ENCODE assay signal across 8 mouse cellular contexts in genomic region chr10:62450280-62450640, GRCm38 (mm10). TPM values are rescaled to one million over a fixed set of nuclear protein-coding genes. Genes with fewer than 3 reads are reported as not detected.
DNase-seq lines count a peak whose midpoint lies in the region; ATAC-seq lines count a peak whose summit lies in the region.

No protein-coding gene starts in this region.

- H3K4me2 ChIP-seq in kidney, embryonic 14.5 days (replicated peaks; ENCODE audit: low read depth, low read length), result peak overlapping the region; percentile 77
- H3K4me2 ChIP-seq in hindbrain, embryonic 14.5 days (replicated peaks), result peak overlapping the region; percentile 69
- peak overlapping the region; percentile 61 for H3K4me2 ChIP-seq in midbrain, embryonic 11.5 days

- DNase-seq in kidney, adult 18-20 months, result no peak
- no peak for DNase-seq in hindbrain, embryonic 14.5 days (ENCODE audit: low spot score)
- DNase-seq in midbrain, embryonic 11.5 days (ENCODE audit: low spot score, missing footprints), result no peak
- no peak for DNase-seq in frontal cortex, postnatal 36 days (ENCODE audit: low spot score in 2 of 2)
- no peak for DNase-seq in cerebellum, postnatal 4 days (ENCODE audit: low spot score in 2 of 2)
- no peak for DNase-seq in left cerebral cortex, adult 9 months (ENCODE audit: low spot score in 2 of 2)

- H3K9ac ChIP-seq in kidney, embryonic 14.5 days (ENCODE audit: low read depth, low read length), result peak overlapping the region; percentile 96
- peak overlapping the region; percentile 92 for H3K9ac ChIP-seq in hindbrain, embryonic 14.5 days
- peak overlapping the region; percentile 97 for H3K9ac ChIP-seq in midbrain, embryonic 11.5 days (ENCODE audit: low read length)

- no peaks in the 10 kb centered on the region for H3K27me3 ChIP-seq in kidney, embryonic 14.5 days (ENCODE audit: control insufficient read depth, insufficient read depth, low read length)
- H3K27me3 ChIP-seq in hindbrain, embryonic 14.5 days (ENCODE audit: control insufficient read depth, insufficient read depth, low read length), result no peaks in the 10 kb centered on the region
- H3K27me3 ChIP-seq in midbrain, embryonic 11.5 days (ENCODE audit: control insufficient read depth, insufficient read depth, low read length), result no peaks in the 10 kb centered on the region

- H3K27ac ChIP-seq in kidney, embryonic 14.5 days (ENCODE audit: low read depth, low read length), result peak overlapping the region; percentile 79; the same call in 1 of the 2 replicates
- peak overlapping the region; percentile 98 for H3K27ac ChIP-seq in brown adipose tissue, adult 24 weeks (replicated peaks; ENCODE audit: low read depth, low read length)
- H3K27ac ChIP-seq in hindbrain, embryonic 14.5 days, result peak overlapping the region; percentile 87
- no peak overlapping the region for H3K27ac ChIP-seq in midbrain, embryonic 11.5 days (ENCODE audit: low read depth, low read length)

- 44% methylated on average over 18 of the region's 18 CpGs for WGBS in kidney, embryonic 14.5 days
- 41% methylated on average over 18 of the region's 18 CpGs for WGBS in hindbrain, embryonic 14.5 days
- WGBS in midbrain, embryonic 11.5 days, result 36% methylated on average over 18 of the region's 18 CpGs

- peaks cover 26% of the 10 kb centered on the region for H3K36me3 ChIP-seq in kidney, embryonic 14.5 days (ENCODE audit: control insufficient read depth, insufficient read depth, low read length)
- peaks cover 37% of the 10 kb centered on the region for H3K36me3 ChIP-seq in hindbrain, embryonic 14.5 days (replicated peaks; ENCODE audit: control insufficient read depth, insufficient read depth)
- H3K36me3 ChIP-seq in midbrain, embryonic 11.5 days (ENCODE audit: control insufficient read depth, insufficient read depth, low read length), result peaks cover 5% of the 10 kb centered on the region

- ATAC-seq in kidney, embryonic 14.5 days (ENCODE audit: low FRiP score, low TSS enrichment), result peak; percentile 28; the same call in 1 of the 2 replicates
- no peak for ATAC-seq in hindbrain, embryonic 14.5 days (ENCODE audit: low FRiP score)
- no peak; the same call in 1 of the 2 replicates for ATAC-seq in midbrain, embryonic 11.5 days (ENCODE audit: low FRiP score)

- peaks cover 9% of the 10 kb centered on the region for H3K4me1 ChIP-seq in kidney, embryonic 14.5 days (ENCODE audit: control insufficient read depth, insufficient read depth, low read length)
- H3K4me1 ChIP-seq in brown adipose tissue, adult 24 weeks (ENCODE audit: control insufficient read depth, insufficient read depth, insufficient read length, low read length), result peaks cover 3% of the 10 kb centered on the region
- H3K4me1 ChIP-seq in hindbrain, embryonic 14.5 days (replicated peaks; ENCODE audit: control insufficient read depth, insufficient read depth, low read length), result peaks cover 18% of the 10 kb centered on the region
- H3K4me1 ChIP-seq in midbrain, embryonic 11.5 days (ENCODE audit: control insufficient read depth, insufficient read depth, low read length), result peaks cover 10% of the 10 kb centered on the region

- peak overlapping the region; percentile 99 for H3K4me3 ChIP-seq in kidney, embryonic 14.5 days (ENCODE audit: low read length)
- H3K4me3 ChIP-seq in brown adipose tissue, adult 24 weeks (ENCODE audit: insufficient read depth, low read depth, low read length), result peak overlapping the region; percentile 81
- peak overlapping the region; percentile 85 for H3K4me3 ChIP-seq in hindbrain, embryonic 14.5 days (replicated peaks; ENCODE audit: low read length)
- H3K4me3 ChIP-seq in midbrain, embryonic 11.5 days (ENCODE audit: low read depth, low read length), result peak overlapping the region; percentile 99

- no peaks in the 10 kb centered on the region for H3K9me3 ChIP-seq in kidney, embryonic 14.5 days (ENCODE audit: control insufficient read depth, low read length)
- H3K9me3 ChIP-seq in hindbrain, embryonic 14.5 days (ENCODE audit: control insufficient read depth, low read length), result no peaks in the 10 kb centered on the region
- no peaks in the 10 kb centered on the region for H3K9me3 ChIP-seq in midbrain, embryonic 11.5 days (ENCODE audit: control insufficient read depth, low read length)

RNA-seq across cellular contexts. Expression of gene Supv3l1, which starts 0.7 kb away (rescaled TPM):
- 23.3 and 32.6 TPM in 2 replicates for polyA plus RNA-seq in kidney, embryonic 14.5 days (2014; fragmentation: Nextera tagmentation; extraction: Ambion mirVana)
- 46.3 and 62.1 TPM in 2 replicates for polyA plus RNA-seq in brown adipose tissue, adult 24 weeks (2012; ENCODE audit: insufficient read depth, insufficient read length, missing spikeins)
- polyA plus RNA-seq in hindbrain, embryonic 14.5 days (2014; fragmentation: Nextera tagmentation; extraction: Ambion mirVana), result 18.8 and 20.5 TPM in 2 replicates
- 29.1 and 31.6 TPM in 2 replicates for polyA plus RNA-seq in midbrain, embryonic 11.5 days (2014; fragmentation: Nextera tagmentation; extraction: Ambion mirVana)

RNA-seq across cellular contexts. Expression of gene 4930507D05Rik, which starts 1.0 kb away (rescaled TPM):
- 0.79 and 0.83 TPM in 2 replicates for polyA plus RNA-seq in kidney, embryonic 14.5 days (2014; fragmentation: Nextera tagmentation; extraction: Ambion mirVana)
- polyA plus RNA-seq in brown adipose tissue, adult 24 weeks (2012; ENCODE audit: insufficient read depth, insufficient read length, missing spikeins), result not detected in 2 replicates
- polyA plus RNA-seq in hindbrain, embryonic 14.5 days (2014; fragmentation: Nextera tagmentation; extraction: Ambion mirVana), result 1.3 and 1.8 TPM in 2 replicates
- 1.2 and 1.7 TPM in 2 replicates for polyA plus RNA-seq in midbrain, embryonic 11.5 days (2014; fragmentation: Nextera tagmentation; extraction: Ambion mirVana)

RNA-seq across cellular contexts. Expression of gene Hkdc1, which starts 28.0 kb away (rescaled TPM):
- 1.7 TPM in 2 replicates for polyA plus RNA-seq in kidney, embryonic 14.5 days (2014; fragmentation: Nextera tagmentation; extraction: Ambion mirVana)
- not detected in 2 replicates for polyA plus RNA-seq in brown adipose tissue, adult 24 weeks (2012; ENCODE audit: insufficient read depth, insufficient read length, missing spikeins)
- 0.34 and 0.59 TPM in 2 replicates for polyA plus RNA-seq in hindbrain, embryonic 14.5 days (2014; fragmentation: Nextera tagmentation; extraction: Ambion mirVana)
- 0.07 and 0.11 TPM in 2 replicates for polyA plus RNA-seq in midbrain, embryonic 11.5 days (2014; fragmentation: Nextera tagmentation; extraction: Ambion mirVana)

RNA-seq across cellular contexts. Expression of gene Vps26a, which starts 36.3 kb away (rescaled TPM):
- polyA plus RNA-seq in kidney, embryonic 14.5 days (2014; fragmentation: Nextera tagmentation; extraction: Ambion mirVana), result 59.9 and 83.4 TPM in 2 replicates
- polyA plus RNA-seq in brown adipose tissue, adult 24 weeks (2012; ENCODE audit: insufficient read depth, insufficient read length, missing spikeins), result 46.9 and 61.9 TPM in 2 replicates
- polyA plus RNA-seq in hindbrain, embryonic 14.5 days (2014; fragmentation: Nextera tagmentation; extraction: Ambion mirVana), result 60.3 and 65.7 TPM in 2 replicates
- 107 and 117 TPM in 2 replicates for polyA plus RNA-seq in midbrain, embryonic 11.5 days (2014; fragmentation: Nextera tagmentation; extraction: Ambion mirVana)
